In the genomic region with DNA sequence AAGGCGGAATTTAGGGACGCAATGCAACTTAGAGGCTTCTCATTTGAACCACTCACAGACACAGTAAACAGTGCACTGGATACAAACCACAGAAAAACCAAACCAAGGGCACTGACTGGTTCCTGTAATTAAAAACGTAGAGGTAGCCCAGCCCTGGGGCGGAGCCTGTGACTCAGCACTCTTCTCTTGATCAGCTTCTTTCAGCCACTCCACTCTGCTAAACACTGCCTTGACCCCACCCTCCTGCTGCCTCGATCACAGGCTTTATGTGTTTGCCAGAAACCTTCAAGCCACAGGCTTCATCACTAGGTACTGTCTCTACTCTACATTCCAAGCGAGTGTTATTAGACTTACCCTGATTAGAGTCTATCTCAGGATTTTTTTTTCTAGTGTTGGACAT, we compare ENCODE assay signal across 11 mouse cellular contexts. TPM values are rescaled to one million over a fixed set of nuclear protein-coding genes. Genes with fewer than 3 reads are reported as not detected.
DNase-seq lines count a peak whose midpoint lies in the region; ATAC-seq lines count a peak whose summit lies in the region.
"Had no signal": no experiment of that assay in that cellular context is flagged by ENCODE, and none has a peak within 500 bp of the region (broad histone marks: within the 10 kb centered on the region; RNA-seq: fewer than 3 reads in every experiment).

No protein-coding gene starts in this region.

- ATAC-seq in liver, embryonic 15.5 days (ENCODE audit: insufficient read depth): peak; percentile 96

- peaks cover 67% of the 10 kb centered on the region for H3K4me1 ChIP-seq in liver, embryonic 15.5 days (replicated peaks)

- DNase-seq in adrenal gland, adult 8-10 months: peak; percentile 48
- no peak for DNase-seq in adrenal gland, adult 18-20 months (ENCODE audit: low spot score in 2 of 2)
- DNase-seq in c-Kit-negative CD71-positive TER-119-positive erythroid progenitor cells, embryonic 14.5 days (ENCODE audit: low read depth, low spot score): peak; percentile 94
- DNase-seq in spleen, postnatal 10 days (ENCODE audit: low spot score in 2 of 2): peak; percentile 67 to 92
- DNase-seq in embryo, embryonic 10 days (ENCODE audit: low spot score): no peak
- DNase-seq in left cerebral cortex, postnatal 4 days: no peak
- DNase-seq in kidney, adult 11 months: no peak
- DNase-seq: embryo, embryonic 11 days had no signal

- intact Hi-C loops in left cerebral cortex, postnatal 4 days (cut with DNase I): no loop called here

- peaks cover 9% of the 10 kb centered on the region for H3K27me3 ChIP-seq in liver, embryonic 15.5 days

- H3K4me2 ChIP-seq in liver, embryonic 15.5 days: peak overlapping the region; percentile 62

- 25% methylated on average over 6 of the region's 6 CpGs for WGBS in liver, embryonic 15.5 days (ENCODE audit: insufficient replicate concordance)

- no peaks in the 10 kb centered on the region for H3K9me3 ChIP-seq in liver, embryonic 15.5 days (replicated peaks)

- peak overlapping the region; percentile 16; the same call in 1 of the 2 replicates for H3K4me3 ChIP-seq in liver, embryonic 15.5 days (replicated peaks)

- H3K36me3 ChIP-seq in liver, embryonic 15.5 days (replicated peaks): no peaks in the 10 kb centered on the region

- peak overlapping the region; percentile 95 for H3K27ac ChIP-seq in liver, embryonic 15.5 days (replicated peaks)

- H3K9ac ChIP-seq in liver, embryonic 15.5 days: peak overlapping the region; percentile 46

RNA-seq across cellular contexts. Expression of gene Gm11084, which starts 37.3 kb away (rescaled TPM):
- not detected for total RNA-seq in adrenal gland, adult 8-10 months (2022)
- total RNA-seq in adrenal gland, adult 18-20 months (2021): not detected
- not detected in 2 replicates for polyA plus RNA-seq in liver, embryonic 15.5 days (2015; fragmentation: Nextera tagmentation; extraction: Ambion mirVana)
- not detected for total RNA-seq in left cerebral cortex, postnatal 4 days (2021)
- total RNA-seq: layer of hippocampus, postnatal 14 days had no signal
- polyA plus RNA-seq: gonadal fat pad, adult 2 months had no signal

RNA-seq across cellular contexts. Expression of gene Sp3, which starts 43.6 kb away (rescaled TPM):
- total RNA-seq in adrenal gland, adult 8-10 months (2022): 10 to 100 TPM; 50.9 to 64.7 (median 60.2) TPM
- total RNA-seq in adrenal gland, adult 18-20 months (2021): 10 to 100 TPM; 48.2 to 57.3 TPM
- 33.3 and 33.6 TPM in 2 replicates for polyA plus RNA-seq in liver, embryonic 15.5 days (2015; fragmentation: Nextera tagmentation; extraction: Ambion mirVana)
- total RNA-seq in left cerebral cortex, postnatal 4 days (2021): 10 to 100 TPM; 64.1 to 65.7 TPM

Comparison
In these comparisons a context has a peak if more than half of its experiments do, and no peak if none do; other contexts are left out.
1. DNase-seq: peak in adrenal gland, adult 8-10 months (single experiment), c-Kit-negative CD71-positive TER-119-positive erythroid progenitor cells, embryonic 14.5 days (single experiment) and spleen, postnatal 10 days (2 of 2); none in adrenal gland, adult 18-20 months (0 of 2), embryo, embryonic 10 days (single experiment), left cerebral cortex, postnatal 4 days (single experiment) and kidney, adult 11 months (single experiment).